Mouse (Mus musculus) small intestine, adult 2 months (tissue): ENCODE results near the gene Wnt11.

Experiments used
- CTCF ChIP-seq: fragments of 200-500 bp; IDR thresholded peaks from 2 replicates; pipeline ENCODE4 v1.5.1; 2012; ENCODE audit warnings: low read depth, mild to moderate bottlenecking, control low read depth, inconsistent platforms, low read length, moderate library complexity, mixed read lengths; ENCODE audit not compliant: insufficient replicate concordance, insufficient read length; ENCODE audit errors: extremely low read depth
- POLR2A ChIP-seq: fragments of 200-500 bp; IDR thresholded peaks from 2 replicates; pipeline ENCODE4 v1.6.1; 2012; ENCODE audit warnings: low read depth, mild to moderate bottlenecking, control low read depth, inconsistent platforms, low read length, moderate library complexity

DNA sequence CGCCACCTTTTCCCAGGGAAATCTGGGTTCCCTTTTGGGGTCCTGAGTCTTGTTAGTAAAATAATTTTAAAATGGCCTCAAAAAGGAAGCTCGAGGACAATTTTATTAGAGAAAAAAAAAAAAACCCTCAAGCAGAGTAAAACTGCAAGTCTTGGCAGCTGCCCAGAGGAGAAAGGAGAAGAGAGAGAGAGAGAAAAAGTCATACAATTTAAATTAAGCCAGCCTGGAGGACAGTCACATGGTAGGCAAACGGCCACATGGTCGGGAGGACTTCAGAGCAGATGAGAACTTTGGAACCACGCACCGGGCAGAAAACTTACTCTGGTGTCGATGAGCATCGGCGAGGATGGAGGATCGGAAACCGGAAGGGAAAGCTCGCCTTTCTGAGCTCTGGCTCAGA, 37.0 kb downstream of the Wnt11 start:
- no peak for TF ChIP-seq CTCF
- no peak for TF ChIP-seq POLR2A
